Mouse (Mus musculus): ENCODE results near the gene Gm10413. TPM values are rescaled to one million over a fixed set of nuclear protein-coding genes. Genes with fewer than 3 reads are reported as not detected.
"Not testable (repeated sequence)": the region's sequence is repeated elsewhere in the genome, so short reads cannot be mapped to it uniquely, and the experiment has no call there.

Gm10413 gene
- total RNA-seq (2022), result not detected

GRCm38 (mm10) chr14:3394793-3395192, at the start of gene Gm10413:
Gene Gm10413, plus strand, starts transcription at chr14:3395093.
- DNase-seq (ENCODE audit: low spot score in 2 of 2), result not testable (repeated sequence)

GRCm38 (mm10) chr14:3412314-3412713, 17.4 kb downstream of the Gm10413 start, which contains the start of gene Gm10409:
Gene Gm10409, plus strand, starts transcription at chr14:3412614.
- DNase-seq (ENCODE audit: low spot score in 2 of 2), result not testable (repeated sequence)

- DNase-seq (ENCODE audit: low spot score in 2 of 2), result not testable (repeated sequence)
Measured at GRCm38 (mm10) chr14:3427803-3428202, 32.9 kb downstream of the Gm10413 start, which contains the start of gene Gm3005. Gene Gm3005, plus strand, starts transcription at chr14:3428103.

GRCm38 (mm10) chr14:3449079-3449478, 54.2 kb downstream of the Gm10413 start, which contains the start of gene Gm10408:
Gene Gm10408, plus strand, starts transcription at chr14:3449379.
- DNase-seq (ENCODE audit: low spot score in 2 of 2), result not testable (repeated sequence)

Other genes with a start within 250 kb of the Gm10413 start
- not detected for gene Gm5795, start 206.8 kb upstream of the Gm10413 start, total RNA-seq (2022)
- gene D830030K20Rik, start 186.6 kb upstream of the Gm10413 start, total RNA-seq (2022), result 1 to 10 TPM; 4.0 to 6.1 (median 4.2) TPM
- not detected for gene Gm2956, start 62.5 kb upstream of the Gm10413 start, total RNA-seq (2022)
- 1 to 10 TPM; 2.3 to 3.7 (median 2.6) TPM for gene Gm10409, start 17.5 kb downstream of the Gm10413 start, total RNA-seq (2022)
- 1 to 10 TPM in 1 of 4 experiments, under 1 TPM in 1, not detected in 2; 0.99 to 2.0 TPM for gene Gm3005, start 33.0 kb downstream of the Gm10413 start, total RNA-seq (2022)
- gene Gm10408, start 54.3 kb downstream of the Gm10413 start, total RNA-seq (2022), result not detected
- gene Gm3012, start 239.4 kb downstream of the Gm10413 start, total RNA-seq (2022), result not detected

Measured in left cerebral cortex, adult 8-10 months (tissue).